Mouse (Mus musculus): ENCODE results near the gene Spata20.
A peak's percentile ranks its signal among the peaks of the same experiment; 100 is the strongest.

Gene Spata20

GRCm38 (mm10) chr11:94482738-94483137 is 3.2 kb downstream of the Spata20 start:
- DNase-seq (ENCODE audit: low read depth), result no peak

- DNase-seq (ENCODE audit: low read depth), result no peak
These were observed 4.0 kb downstream of the Spata20 start for GRCm38 (mm10) chr11:94481963-94482362.

GRCm38 (mm10) chr11:94480382-94480781 is 5.6 kb downstream of the Spata20 start:
- no peak for DNase-seq (ENCODE audit: low read depth)

GRCm38 (mm10) chr11:94477651-94478050 is 8.3 kb downstream of the Spata20 start:
- no peak for DNase-seq (ENCODE audit: low read depth)

GRCm38 (mm10) chr11:94475722-94476121 is 10.3 kb downstream of the Spata20 start:
- no peak for DNase-seq (ENCODE audit: low read depth)

- DNase-seq (ENCODE audit: low read depth), result no peak
These were observed 11.5 kb downstream of the Spata20 start for GRCm38 (mm10) chr11:94474544-94474910.

GRCm38 (mm10) chr11:94473707-94474543 is 12.1 kb downstream of the Spata20 start, which contains the start of gene Cacna1g:
TSS of gene Cacna1g (minus strand) at chr11:94474198.
- DNase-seq (ENCODE audit: low read depth), result peak; percentile 56

GRCm38 (mm10) chr11:94472916-94473706 is 12.9 kb downstream of the Spata20 start:
- no peak for DNase-seq (ENCODE audit: low read depth)

- no peak for DNase-seq (ENCODE audit: low read depth)
These were observed 13.4 kb downstream of the Spata20 start for GRCm38 (mm10) chr11:94472585-94472915.

- no peak for DNase-seq (ENCODE audit: low read depth)
These were observed 14.0 kb downstream of the Spata20 start for GRCm38 (mm10) chr11:94471740-94472584.

GRCm38 (mm10) chr11:94470391-94470790 is 15.6 kb downstream of the Spata20 start:
- no peak for DNase-seq (ENCODE audit: low read depth)

GRCm38 (mm10) chr11:94469136-94470064 is 16.6 kb downstream of the Spata20 start:
- no peak for DNase-seq (ENCODE audit: low read depth)

- no peak for DNase-seq (ENCODE audit: low read depth)
These were observed 17.4 kb downstream of the Spata20 start for GRCm38 (mm10) chr11:94468582-94469064.

GRCm38 (mm10) chr11:94466333-94466855 is 19.6 kb downstream of the Spata20 start:
- DNase-seq (ENCODE audit: low read depth), result no peak

GRCm38 (mm10) chr11:94464170-94464569 is 21.8 kb downstream of the Spata20 start:
- no peak for DNase-seq (ENCODE audit: low read depth)

- DNase-seq (ENCODE audit: low read depth), result no peak
These were observed 24.1 kb downstream of the Spata20 start for GRCm38 (mm10) chr11:94461856-94462255.

GRCm38 (mm10) chr11:94457001-94457400 is 29.0 kb downstream of the Spata20 start:
- no peak for DNase-seq (ENCODE audit: low read depth)

GRCm38 (mm10) chr11:94456347-94456746 is 29.6 kb downstream of the Spata20 start:
- no peak for DNase-seq (ENCODE audit: low read depth)

- no peak for DNase-seq (ENCODE audit: low read depth)
These were observed 30.7 kb downstream of the Spata20 start for GRCm38 (mm10) chr11:94455161-94455820.

- no peak for DNase-seq (ENCODE audit: low read depth)
These were observed 31.2 kb downstream of the Spata20 start for GRCm38 (mm10) chr11:94454756-94455155.

All from fibroblast of lung, adult 2 months (primary cell).